Mouse (Mus musculus): ENCODE measurements around the gene Arhgap15.

The Arhgap15 gene

GRCm38 (mm10) chr2:44353594-44353993, 605.0 kb downstream of the Arhgap15 start:
- no peak for DNase-seq (ENCODE audit: low spot score in 2 of 2)

GRCm38 (mm10) chr2:44354786-44355185, 606.2 kb downstream of the Arhgap15 start:
- no peak for DNase-seq (ENCODE audit: low spot score in 2 of 2)

DNA sequence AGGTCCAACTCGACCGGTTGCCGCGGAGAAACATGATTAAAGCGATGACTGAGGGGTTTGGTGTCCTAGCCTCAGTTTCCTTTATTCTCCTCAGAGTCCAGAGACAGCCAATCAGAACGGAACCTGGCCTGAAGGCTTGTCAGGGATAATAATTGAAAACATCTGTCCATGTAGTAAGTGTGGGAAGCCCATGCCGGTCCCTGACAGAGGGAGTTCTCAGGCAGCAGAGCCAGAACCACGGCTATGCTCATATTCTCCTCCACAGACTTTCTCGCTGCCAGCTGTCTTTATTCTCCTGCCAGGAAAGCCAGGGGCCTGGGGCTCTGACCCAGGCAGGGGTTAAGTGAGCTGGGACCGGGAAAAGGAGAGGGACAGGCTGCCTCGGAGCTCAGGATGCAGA, 606.7 kb downstream of the Arhgap15 start:
- no peak for DNase-seq (ENCODE audit: low spot score in 2 of 2)

DNA sequence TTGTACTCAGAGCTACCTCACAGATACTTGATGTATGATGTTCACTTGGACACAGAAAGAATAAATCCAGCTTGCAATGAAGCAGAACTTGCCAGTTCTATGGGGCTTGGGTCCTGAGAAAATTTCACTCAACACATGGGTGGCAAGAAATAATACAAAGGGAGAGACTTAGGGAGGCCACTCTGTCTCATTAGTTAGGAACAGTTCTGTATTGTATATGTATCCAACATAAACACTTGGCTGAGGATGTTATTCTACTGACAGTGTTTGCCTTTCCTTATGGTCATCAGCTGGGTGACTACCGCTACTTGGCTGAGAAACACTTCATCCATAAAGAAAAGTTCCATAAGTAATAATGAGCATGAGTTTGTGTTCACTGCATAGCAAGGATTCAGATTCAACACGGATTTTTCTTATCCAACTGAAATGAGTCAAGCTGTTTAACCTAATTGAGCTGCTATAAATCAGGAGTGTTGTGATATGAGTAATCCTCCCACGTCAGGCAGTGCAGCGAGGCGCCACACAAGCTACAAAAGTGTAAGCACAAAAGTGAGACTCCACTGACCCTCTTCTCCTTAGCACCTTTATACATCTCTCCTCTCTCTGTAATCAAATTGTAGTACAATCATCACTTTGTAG, 607.7 kb downstream of the Arhgap15 start:
- no peak for DNase-seq (ENCODE audit: low spot score in 2 of 2)

DNA sequence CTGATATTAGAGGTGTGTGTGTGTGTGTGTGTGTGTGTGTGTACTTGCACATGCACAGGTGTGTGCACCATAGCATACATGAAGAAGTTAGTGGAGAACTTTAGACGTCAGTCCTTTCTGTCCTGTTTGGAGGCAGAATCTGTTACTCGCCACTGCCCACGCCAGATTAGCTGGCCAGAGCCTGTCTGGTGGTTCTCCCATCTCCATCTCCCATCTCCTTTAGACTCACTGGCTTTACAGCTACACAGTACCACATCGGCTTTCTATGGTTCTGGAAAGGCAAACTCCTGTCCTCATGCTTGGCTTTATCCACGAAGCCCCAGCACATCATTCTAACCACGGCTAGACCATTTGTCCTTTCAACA, 608.2 kb downstream of the Arhgap15 start:
- DNase-seq (ENCODE audit: low spot score in 2 of 2): no peak

DNA sequence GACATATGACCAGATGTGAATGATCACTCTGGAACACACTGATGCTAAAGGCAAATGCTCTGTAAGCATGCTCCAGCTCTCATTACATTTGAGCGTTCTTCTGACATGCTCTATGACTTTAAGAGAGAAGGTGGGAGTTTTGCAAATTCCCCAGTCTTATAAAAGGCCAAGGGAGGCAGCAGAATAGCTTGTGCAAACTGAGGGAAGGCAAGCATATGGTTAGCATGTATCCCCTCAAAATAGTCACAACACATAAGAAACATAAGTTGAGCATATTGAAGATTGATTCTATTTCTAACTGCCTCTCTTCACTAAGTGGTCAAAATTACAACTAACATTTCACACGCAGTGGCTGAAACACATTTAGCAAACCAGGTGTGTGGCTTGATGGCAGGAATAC, 631.6 kb downstream of the Arhgap15 start:
- no peak for DNase-seq (ENCODE audit: low spot score in 2 of 2)

GRCm38 (mm10) chr2:44384541-44384940, 635.9 kb downstream of the Arhgap15 start:
- no peak for DNase-seq (ENCODE audit: low spot score in 2 of 2)

- no peak for DNase-seq (ENCODE audit: low spot score in 2 of 2)
Measured at GRCm38 (mm10) chr2:44389556-44389955, 640.9 kb downstream of the Arhgap15 start.

DNA sequence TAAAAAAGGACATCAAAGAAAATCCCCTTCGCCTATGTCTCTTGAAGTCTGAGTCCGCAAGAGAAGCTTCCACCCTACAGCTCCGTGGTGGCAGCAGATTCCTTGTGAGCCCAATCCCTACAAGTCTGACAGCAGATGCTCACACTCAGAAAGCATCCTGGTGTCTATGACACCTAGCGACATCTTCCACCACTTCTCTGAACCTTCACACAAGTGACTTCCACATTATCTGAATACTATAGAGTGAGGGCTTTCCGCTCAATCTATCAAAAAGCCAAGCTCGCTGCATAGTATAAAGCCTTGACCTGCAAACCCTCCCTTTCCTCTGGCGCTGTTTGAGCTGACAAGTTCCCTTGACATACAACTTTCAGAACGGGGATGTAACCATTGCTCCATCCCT, 645.2 kb downstream of the Arhgap15 start:
- DNase-seq (ENCODE audit: low spot score in 2 of 2): no peak

- DNase-seq (ENCODE audit: low spot score in 2 of 2): no peak
Measured at GRCm38 (mm10) chr2:44394956-44395501, 646.4 kb downstream of the Arhgap15 start.

- DNase-seq (ENCODE audit: low spot score in 2 of 2): no peak
Measured at GRCm38 (mm10) chr2:44395577-44395976, 647.0 kb downstream of the Arhgap15 start.

DNA sequence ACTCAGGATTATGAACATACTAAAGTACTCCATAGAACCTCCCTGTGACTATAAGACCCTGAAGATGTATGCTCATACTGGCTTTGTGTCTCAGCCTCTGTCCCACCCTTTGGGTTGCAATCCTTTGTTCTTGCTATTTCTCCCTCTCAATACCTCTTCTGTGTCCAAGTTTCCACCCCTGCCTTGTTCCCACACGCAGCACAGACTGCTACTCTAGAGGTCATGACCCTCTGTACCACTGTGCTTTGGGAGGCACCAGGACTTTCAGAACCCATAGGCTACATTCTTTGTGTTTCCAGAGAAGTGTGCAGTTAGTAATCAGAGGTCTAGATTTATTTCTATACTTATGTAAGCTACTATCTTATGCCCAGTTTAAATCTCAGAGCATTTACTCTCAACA, 648.6 kb downstream of the Arhgap15 start:
- DNase-seq (ENCODE audit: low spot score in 2 of 2): no peak

GRCm38 (mm10) chr2:44397735-44398337, 649.2 kb downstream of the Arhgap15 start:
- DNase-seq (ENCODE audit: low spot score in 2 of 2): no peak

- no peak for DNase-seq (ENCODE audit: low spot score in 2 of 2)
Measured at GRCm38 (mm10) chr2:44399191-44399926, 650.7 kb downstream of the Arhgap15 start.

DNA sequence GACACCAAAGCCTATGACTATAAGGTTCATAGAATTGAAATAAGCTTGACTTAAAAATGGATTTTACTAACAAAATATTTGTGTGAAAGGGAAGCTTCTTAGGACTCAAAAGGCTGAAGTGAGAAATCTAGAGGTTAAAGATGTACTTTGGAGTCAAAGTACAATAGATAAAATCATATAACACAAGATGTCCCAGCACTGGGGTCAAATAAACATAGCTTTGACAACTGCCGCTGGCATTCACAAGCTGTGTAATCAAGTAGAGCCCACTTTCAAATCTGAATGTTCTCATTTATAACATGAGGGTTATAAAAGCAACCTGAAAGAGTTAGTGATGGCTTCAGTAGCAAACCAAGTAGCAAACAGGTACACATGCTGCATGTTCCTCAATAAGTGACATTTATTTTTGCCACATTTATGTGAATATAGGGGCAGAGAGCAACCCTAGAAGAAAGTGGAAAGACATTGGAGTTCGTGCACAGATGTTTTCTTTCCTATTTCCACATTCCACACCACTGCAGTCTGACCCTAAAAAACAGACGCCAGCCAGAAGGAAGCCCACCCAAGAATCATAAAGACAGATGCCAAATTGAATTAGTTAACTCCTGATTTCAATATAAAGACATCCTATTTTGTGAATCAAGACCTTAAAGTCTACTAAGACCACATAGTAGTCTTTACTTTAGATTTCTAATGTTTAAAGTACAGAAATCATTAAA, 653.2 kb downstream of the Arhgap15 start:
- DNase-seq (ENCODE audit: low spot score in 2 of 2): no peak

DNA sequence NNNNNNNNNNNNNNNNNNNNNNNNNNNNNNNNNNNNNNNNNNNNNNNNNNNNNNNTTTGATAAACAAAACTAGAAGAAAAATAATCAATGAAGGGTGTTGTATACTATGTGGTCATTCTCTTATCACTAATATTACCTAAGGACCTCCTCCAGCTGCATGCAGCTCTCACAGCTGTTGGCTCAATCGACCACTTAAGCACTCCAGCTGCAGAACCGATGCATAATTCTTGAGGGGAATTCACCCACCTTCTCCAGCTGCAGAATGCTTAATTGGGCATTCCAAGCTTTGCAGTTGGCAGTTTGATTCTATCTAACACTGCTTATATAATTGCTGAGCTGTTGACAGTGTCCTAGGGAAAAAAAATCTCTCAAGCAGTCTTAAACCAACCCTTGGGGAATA, 663.0 kb downstream of the Arhgap15 start:
- no peak for DNase-seq (ENCODE audit: low spot score in 2 of 2)

DNA sequence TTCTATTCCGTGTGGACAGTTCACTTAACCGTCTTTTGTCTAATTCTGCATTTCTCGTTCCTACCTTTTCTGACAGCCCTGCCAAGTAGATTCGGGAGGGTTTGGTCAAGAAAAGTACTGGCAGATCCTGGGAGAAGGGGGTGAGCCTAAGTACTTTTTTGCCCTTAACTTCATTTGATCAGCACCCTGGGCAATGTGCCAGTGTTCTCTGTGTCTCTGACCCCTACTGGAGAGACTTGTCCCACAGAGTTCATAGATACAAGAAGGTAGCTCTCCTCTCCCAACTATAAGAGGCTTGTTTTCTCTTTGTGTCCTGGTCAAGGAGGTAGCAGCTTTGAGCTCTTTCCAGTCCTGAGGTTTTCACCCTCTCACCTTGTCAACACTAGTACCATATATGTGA, 667.7 kb downstream of the Arhgap15 start:
- DNase-seq (ENCODE audit: low spot score in 2 of 2): no peak

DNA sequence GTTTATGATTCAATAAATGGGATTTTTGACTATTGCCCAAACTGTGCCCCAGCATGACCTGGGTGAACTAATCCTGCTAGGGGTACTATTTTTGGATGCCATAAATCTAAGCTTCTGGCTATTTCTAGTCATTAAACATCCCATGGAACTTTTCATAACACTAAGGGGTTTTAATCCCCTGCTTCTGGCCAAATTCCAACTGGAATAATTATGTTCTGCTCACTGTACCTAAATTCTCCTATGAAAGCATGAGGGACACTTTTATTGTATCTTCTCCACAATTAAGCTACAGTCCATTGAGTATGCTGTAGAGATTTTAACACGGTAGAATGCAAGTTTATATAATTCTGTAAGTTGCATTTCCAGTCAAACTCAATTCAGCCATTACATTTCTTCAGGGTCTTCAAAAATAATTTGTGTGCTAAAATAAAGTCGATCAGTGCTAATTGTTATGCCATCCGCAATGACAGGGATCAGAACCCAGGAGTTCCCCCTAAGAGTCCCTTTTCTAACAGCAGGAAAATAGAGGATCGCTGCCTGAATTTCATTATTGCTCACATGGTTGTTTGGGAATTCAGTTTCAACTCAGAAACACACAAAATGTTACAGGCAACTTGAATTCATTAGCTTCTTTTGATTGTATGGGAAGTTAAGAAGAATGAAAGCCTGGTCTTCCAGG, 671.1 kb downstream of the Arhgap15 start:
- DNase-seq (ENCODE audit: low spot score in 2 of 2): no peak

GRCm38 (mm10) chr2:44430521-44430920, 681.9 kb downstream of the Arhgap15 start:
- no peak for DNase-seq (ENCODE audit: low spot score in 2 of 2)

GRCm38 (mm10) chr2:44436652-44437051, 688.0 kb downstream of the Arhgap15 start:
- DNase-seq (ENCODE audit: low spot score in 2 of 2): no peak

DNA sequence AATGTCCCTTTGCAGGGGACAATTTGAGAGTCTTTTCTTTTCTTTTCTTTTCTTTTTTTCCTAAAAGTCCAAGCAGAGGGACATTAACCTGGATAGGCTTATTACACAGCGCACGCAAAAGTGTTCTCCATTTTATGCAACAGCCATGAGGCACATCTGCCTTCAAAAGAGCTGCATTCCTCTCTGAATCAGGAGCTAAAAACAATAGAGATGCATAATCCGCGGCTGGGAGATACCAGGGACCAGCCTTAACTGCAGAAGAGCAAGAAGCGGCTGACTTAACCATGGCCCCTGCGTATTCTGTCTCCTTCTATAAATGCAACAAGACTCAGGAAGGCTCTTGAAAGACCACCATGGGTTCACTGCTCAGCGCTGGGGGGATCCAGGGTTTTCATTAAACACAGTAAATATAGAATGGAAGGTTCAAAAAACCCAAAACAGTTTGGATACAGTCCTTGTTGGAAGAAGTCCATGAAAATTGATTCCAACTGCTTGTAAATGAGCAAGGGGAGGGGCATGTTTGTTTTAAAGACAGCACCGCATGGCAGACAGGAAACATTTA, 689.0 kb downstream of the Arhgap15 start:
- no peak for DNase-seq (ENCODE audit: low spot score in 2 of 2)

Data from frontal cortex, postnatal 36 days (tissue).